Mouse (Mus musculus) cerebellum, adult 2 months (tissue): Measurements from ENCODE around the gene Gm5538.

Experiments
- CTCF ChIP-seq: fragments of 200-500 bp; IDR thresholded peaks from 2 replicates; pipeline ENCODE4 v1.5.1; 2011; ENCODE audit warnings: low read depth, mild to moderate bottlenecking, control low read depth, low read length, moderate library complexity, borderline replicate concordance; ENCODE audit not compliant: insufficient read depth
- POLR2A ChIP-seq: fragments of 200-500 bp; IDR thresholded peaks from 2 replicates; pipeline ENCODE4 v1.6.1; 2011; ENCODE audit warnings: low read length, control low read depth, borderline replicate concordance; ENCODE audit not compliant: insufficient read depth

- TF ChIP-seq CTCF (no peak), POLR2A (no peak)
Measured at GRCm38 (mm10) chr3:59697391-59697790, 32.2 kb upstream of the Gm5538 start.
